Comparison of ENCODE assay signal across 8 mouse cellular contexts in genomic region chr1:182520091-182520937, GRCm38 (mm10). TPM values are rescaled to one million over a fixed set of nuclear protein-coding genes. Genes with fewer than 3 reads are reported as not detected.
DNase-seq lines count a peak whose midpoint lies in the region; ATAC-seq and TF ChIP-seq lines count a peak whose summit lies in the region.

No protein-coding gene starts in this region.

- ATAC-seq in embryonic facial prominence, embryonic 14.5 days (ENCODE audit: low read depth), result peak; percentile 86
- ATAC-seq in liver, embryonic 12.5 days, result no peak

- H3K9ac ChIP-seq in liver, adult 2 months (ENCODE audit: low read depth, low read length), result no peak overlapping the region
- no peak overlapping the region for H3K9ac ChIP-seq in embryonic facial prominence, embryonic 14.5 days (ENCODE audit: low read depth, low read length)
- H3K9ac ChIP-seq in liver, embryonic 12.5 days, result no peak overlapping the region

- no peaks in the 10 kb centered on the region for H3K27me3 ChIP-seq in liver, adult 2 months (ENCODE audit: control insufficient read depth, insufficient read depth, low read length)
- no peaks in the 10 kb centered on the region for H3K27me3 ChIP-seq in embryonic facial prominence, embryonic 14.5 days (replicated peaks; ENCODE audit: control insufficient read depth, insufficient read depth, low read length)
- H3K27me3 ChIP-seq in liver, embryonic 12.5 days (replicated peaks), result peaks cover 50% of the 10 kb centered on the region

- H3K4me3 ChIP-seq in liver, adult 2 months (ENCODE audit: insufficient read depth, low read depth, low read length), result no peak overlapping the region
- peak overlapping the region; percentile 18 for H3K4me3 ChIP-seq in embryonic facial prominence, embryonic 14.5 days (ENCODE audit: low read depth, low read length)
- no peak overlapping the region for H3K4me3 ChIP-seq in liver, embryonic 12.5 days

- peak overlapping the region; percentile 50 for H3K4me2 ChIP-seq in embryonic facial prominence, embryonic 14.5 days (ENCODE audit: low read depth, low read length)
- peak overlapping the region; percentile 1; the same call in 1 of the 2 replicates for H3K4me2 ChIP-seq in liver, embryonic 12.5 days

- H3K36me3 ChIP-seq in liver, adult 2 months (ENCODE audit: control insufficient read depth, insufficient read depth, low read length), result no peaks in the 10 kb centered on the region
- H3K36me3 ChIP-seq in embryonic facial prominence, embryonic 14.5 days (ENCODE audit: control insufficient read depth, insufficient read depth, low read length), result peaks cover 1% of the 10 kb centered on the region; the same call in 1 of the 2 replicates
- no peaks in the 10 kb centered on the region for H3K36me3 ChIP-seq in liver, embryonic 12.5 days

- no peak for TF ChIP-seq POLR2A in liver, adult 2 months (IDR thresholded peaks at IDR 0.05; ENCODE audit: extremely low read depth, insufficient read depth, low read length)

- 57% methylated on average over 14 of the region's 14 CpGs for WGBS in liver, adult 2 months
- 4% methylated on average over 14 of the region's 14 CpGs for WGBS in embryonic facial prominence, embryonic 14.5 days
- 29% methylated on average over 14 of the region's 14 CpGs for WGBS in liver, embryonic 12.5 days (ENCODE audit: insufficient replicate concordance)

- H3K9me3 ChIP-seq in embryonic facial prominence, embryonic 14.5 days (ENCODE audit: control insufficient read depth, low read length), result no peaks in the 10 kb centered on the region
- H3K9me3 ChIP-seq in liver, embryonic 12.5 days (replicated peaks), result no peaks in the 10 kb centered on the region

- H3K27ac ChIP-seq in liver, adult 2 months (replicated peaks; ENCODE audit: insufficient read depth, low read depth, low read length), result peak overlapping the region; percentile 21; the same call in 1 of the 2 replicates
- peak overlapping the region; percentile 91 for H3K27ac ChIP-seq in embryonic facial prominence, embryonic 14.5 days (replicated peaks; ENCODE audit: low read depth, low read length)
- no peak overlapping the region for H3K27ac ChIP-seq in liver, embryonic 12.5 days

- 0 out of 2 replicates have a peak, but pooled peaks cover 2% of the 10 kb centered on the region for H3K4me1 ChIP-seq in liver, adult 2 months (ENCODE audit: control insufficient read depth, insufficient read depth, low read length)
- peaks cover 43% of the 10 kb centered on the region for H3K4me1 ChIP-seq in embryonic facial prominence, embryonic 14.5 days (ENCODE audit: control insufficient read depth, insufficient read depth, low read length)
- peaks cover 11% of the 10 kb centered on the region; the same call in 1 of the 2 replicates for H3K4me1 ChIP-seq in liver, embryonic 12.5 days

- no peak for DNase-seq in liver, adult 2 months (ENCODE audit: extremely low read depth, low read depth, low spot score)
- no peak for DNase-seq in liver
- peak; percentile 97 for DNase-seq in embryonic facial prominence, embryonic 14.5 days (ENCODE audit: low spot score)
- DNase-seq in heart, postnatal 36 days, result peak; percentile 69
- peak; percentile 36 for DNase-seq in ovary, postnatal 10 days (ENCODE audit: low spot score)
- DNase-seq in urinary bladder, postnatal 4 days (ENCODE audit: low spot score in 2 of 2), result peak; percentile 74 to 77
- DNase-seq in cerebellum, postnatal 4 days (ENCODE audit: low spot score in 2 of 2), result no peak

- intact Hi-C loops in heart, postnatal 36 days (cut with DNase I), result no loop called here

- TF ChIP-seq CTCF in liver, adult 2 months (IDR thresholded peaks at IDR 0.05; ENCODE audit: low read depth, low read length), result no peak

- peaks cover 9% of the 10 kb centered on the region; the same call in 1 of the 2 replicates for H3K79me2 ChIP-seq in liver, adult 2 months (ENCODE audit: control insufficient read depth, insufficient read depth, low read length)

RNA-seq across cellular contexts. Expression of gene Capn2, which starts 2.9 kb away (rescaled TPM):
- total RNA-seq in liver, adult 2 months (2014; rRNA removed), result 27.8 and 28.1 TPM in 2 replicates
- 9.3 and 10.3 TPM in 2 replicates for polyA plus RNA-seq in liver, adult 2 months (2012; rRNA removed)
- 115 and 117 TPM in 2 replicates for polyA plus RNA-seq in embryonic facial prominence, embryonic 14.5 days (2014; fragmentation: Nextera tagmentation; extraction: Ambion mirVana)
- total RNA-seq in heart, postnatal 36 days (2021), result 10 to 100 TPM; 58.7 to 79.0 TPM
- polyA plus RNA-seq in liver, embryonic 12.5 days (2016; fragmentation: Nextera tagmentation; extraction: Ambion mirVana), result 35.4 and 36.6 TPM in 2 replicates

RNA-seq across cellular contexts. Expression of gene Capn8, which starts 44.5 kb away (rescaled TPM):
- 0.09 and 0.20 TPM in 2 replicates for total RNA-seq in liver, adult 2 months (2014; rRNA removed)
- 0.04 TPM in 2 replicates for polyA plus RNA-seq in liver, adult 2 months (2012; rRNA removed)
- 0.07 and 0.16 TPM in 2 replicates for polyA plus RNA-seq in embryonic facial prominence, embryonic 14.5 days (2014; fragmentation: Nextera tagmentation; extraction: Ambion mirVana)
- not detected for total RNA-seq in heart, postnatal 36 days (2021)
- polyA plus RNA-seq in liver, embryonic 12.5 days (2016; fragmentation: Nextera tagmentation; extraction: Ambion mirVana), result not detected in 2 replicates

Comparison
In these comparisons a context has a peak if more than half of its experiments do, and no peak if none do; other contexts are left out.
1. DNase-seq: peak in embryonic facial prominence, embryonic 14.5 days (single experiment), heart, postnatal 36 days (2 of 2), ovary, postnatal 10 days (single experiment) and urinary bladder, postnatal 4 days (2 of 2); none in liver, adult 2 months (single experiment), liver (single experiment) and cerebellum, postnatal 4 days (0 of 2).